Mouse (Mus musculus): Measurements from ENCODE around the gene Limk2. TPM values are rescaled to one million over a fixed set of nuclear protein-coding genes. Genes with fewer than 3 reads are reported as not detected.
A peak's percentile ranks its signal among the peaks of the same experiment; 100 is the strongest.

Limk2 gene
- 10 to 100 TPM; 42.8 to 44.0 TPM for total RNA-seq (2021)
- long read RNA-seq, experiment 1, transcript Limk2-203 (15 exons, 3,693 nt), result minor isoform, 5 of 30 reads
- long read RNA-seq, experiment 1, transcript Limk2-201 (16 exons, 3,514 nt), result major isoform, 7 of 30 reads
- long read RNA-seq, experiment 1, partial matches to known transcripts, result 11 of 30 reads
- long read RNA-seq, experiment 1, other reads (novel, unspliced or antisense), result 6 of 30 reads
- long read RNA-seq, experiment 2, transcript Limk2-203 (15 exons, 3,693 nt), result minor isoform, 9 of 81 reads
- long read RNA-seq, experiment 2, transcript Limk2-201 (16 exons, 3,514 nt), result major isoform, 26 of 81 reads
- long read RNA-seq, experiment 2, partial matches to known transcripts, result 22 of 81 reads
- long read RNA-seq, experiment 2, other reads (novel, unspliced or antisense), result 24 of 81 reads

- peak; percentile 89 to 91 for DNase-seq (ENCODE audit: low spot score in 2 of 2)
Observed at GRCm38 (mm10) chr11:3408997-3409732, at the start of gene Limk2. Gene Limk2, minus strand, starts transcription at chr11:3409189.

GRCm38 (mm10) chr11:3458428-3459104 is 49.6 kb upstream of the Limk2 start:
- no peak for DNase-seq (ENCODE audit: low spot score in 2 of 2)

- peak in 1 of 2 experiments; percentile 40 for DNase-seq (ENCODE audit: low spot score in 2 of 2)
Observed at GRCm38 (mm10) chr11:3456354-3456753, 47.4 kb upstream of the Limk2 start.

GRCm38 (mm10) chr11:3454506-3454905 is 45.5 kb upstream of the Limk2 start:
- no peak for DNase-seq (ENCODE audit: low spot score in 2 of 2)

- DNase-seq (ENCODE audit: low spot score in 2 of 2), result no peak
Observed at GRCm38 (mm10) chr11:3453467-3453866, 44.5 kb upstream of the Limk2 start.

- DNase-seq (ENCODE audit: low spot score in 2 of 2), result no peak
Observed at GRCm38 (mm10) chr11:3452769-3453168, 43.8 kb upstream of the Limk2 start.

- peak; percentile 70 to 86 for DNase-seq (ENCODE audit: low spot score in 2 of 2)
Observed at GRCm38 (mm10) chr11:3452167-3452639, 43.2 kb upstream of the Limk2 start, which contains the start of gene Rnf185. Gene Rnf185, minus strand, starts transcription at chr11:3452363.

- DNase-seq (ENCODE audit: low spot score in 2 of 2), result peak in 1 of 2 experiments; percentile 24
Observed at GRCm38 (mm10) chr11:3451701-3452163, 42.7 kb upstream of the Limk2 start.

GRCm38 (mm10) chr11:3444875-3445274 is 35.9 kb upstream of the Limk2 start:
- DNase-seq (ENCODE audit: low spot score in 2 of 2), result no peak

- no peak for DNase-seq (ENCODE audit: low spot score in 2 of 2)
Observed at GRCm38 (mm10) chr11:3443091-3443490, 34.1 kb upstream of the Limk2 start.

GRCm38 (mm10) chr11:3442677-3443076 is 33.7 kb upstream of the Limk2 start:
- DNase-seq (ENCODE audit: low spot score in 2 of 2), result no peak

- DNase-seq (ENCODE audit: low spot score in 2 of 2), result no peak
Observed at GRCm38 (mm10) chr11:3441696-3442443, 32.9 kb upstream of the Limk2 start.

GRCm38 (mm10) chr11:3437621-3438020 is 28.6 kb upstream of the Limk2 start:
- DNase-seq (ENCODE audit: low spot score in 2 of 2), result no peak

GRCm38 (mm10) chr11:3433809-3434208 is 24.8 kb upstream of the Limk2 start:
- DNase-seq (ENCODE audit: low spot score in 2 of 2), result no peak

GRCm38 (mm10) chr11:3431976-3432603 is 23.1 kb upstream of the Limk2 start:
- DNase-seq (ENCODE audit: low spot score in 2 of 2), result no peak

GRCm38 (mm10) chr11:3431515-3431914 is 22.5 kb upstream of the Limk2 start:
- no peak for DNase-seq (ENCODE audit: low spot score in 2 of 2)

GRCm38 (mm10) chr11:3428632-3429031 is 19.6 kb upstream of the Limk2 start:
- DNase-seq (ENCODE audit: low spot score in 2 of 2), result no peak

- DNase-seq (ENCODE audit: low spot score in 2 of 2), result no peak
Observed at GRCm38 (mm10) chr11:3427697-3428230, 18.8 kb upstream of the Limk2 start.

GRCm38 (mm10) chr11:3422242-3422641 is 13.3 kb upstream of the Limk2 start:
- DNase-seq (ENCODE audit: low spot score in 2 of 2), result no peak

GRCm38 (mm10) chr11:3418741-3419140 is 9.8 kb upstream of the Limk2 start:
- no peak for DNase-seq (ENCODE audit: low spot score in 2 of 2)

All from adrenal gland, postnatal 4 days (tissue).